Mouse (Mus musculus): ENCODE results near the gene Pibf1.

GRCm38 (mm10) chr14:99295606-99296341 lies 196.6 kb downstream of the Pibf1 start:
- TF ChIP-seq CTCF (IDR thresholded peaks at IDR 0.05; ENCODE audit: low read depth) (no peak), EP300 (IDR thresholded peaks at IDR 0.05; ENCODE audit: low read depth) (no peak)
